Mouse (Mus musculus) erythroblast, embryonic 14.5 days (primary cell): ENCODE data around the gene E2f2.

ENCODE experiments used
- GATA1 ChIP-seq: IDR thresholded peaks from 2 replicates; pipeline ENCODE4 v1.6.1; 2012; ENCODE audit warnings: low read length, inconsistent platforms, mixed read lengths
- TAL1 ChIP-seq: IDR thresholded peaks from 3 replicates; pipeline ENCODE4 v1.6.1; 2012; ENCODE audit warnings: low read length, inconsistent platforms, mixed read lengths

- TF ChIP-seq GATA1 (no peak), TAL1 (no peak)
Observed at GRCm38 (mm10) chr4:136240123-136240522, 67.9 kb downstream of the E2f2 start.
